Mouse (Mus musculus) right cerebral cortex, postnatal 10 days (tissue): ENCODE results near the gene Aptx.

ENCODE experiments used
- DNase-seq, 2 experiments: peaks; one replicate each; pipeline ENCODE4 v3.0.0; 2021; ENCODE audit warnings: low spot score in 2 of 2

Aptx gene

DNA sequence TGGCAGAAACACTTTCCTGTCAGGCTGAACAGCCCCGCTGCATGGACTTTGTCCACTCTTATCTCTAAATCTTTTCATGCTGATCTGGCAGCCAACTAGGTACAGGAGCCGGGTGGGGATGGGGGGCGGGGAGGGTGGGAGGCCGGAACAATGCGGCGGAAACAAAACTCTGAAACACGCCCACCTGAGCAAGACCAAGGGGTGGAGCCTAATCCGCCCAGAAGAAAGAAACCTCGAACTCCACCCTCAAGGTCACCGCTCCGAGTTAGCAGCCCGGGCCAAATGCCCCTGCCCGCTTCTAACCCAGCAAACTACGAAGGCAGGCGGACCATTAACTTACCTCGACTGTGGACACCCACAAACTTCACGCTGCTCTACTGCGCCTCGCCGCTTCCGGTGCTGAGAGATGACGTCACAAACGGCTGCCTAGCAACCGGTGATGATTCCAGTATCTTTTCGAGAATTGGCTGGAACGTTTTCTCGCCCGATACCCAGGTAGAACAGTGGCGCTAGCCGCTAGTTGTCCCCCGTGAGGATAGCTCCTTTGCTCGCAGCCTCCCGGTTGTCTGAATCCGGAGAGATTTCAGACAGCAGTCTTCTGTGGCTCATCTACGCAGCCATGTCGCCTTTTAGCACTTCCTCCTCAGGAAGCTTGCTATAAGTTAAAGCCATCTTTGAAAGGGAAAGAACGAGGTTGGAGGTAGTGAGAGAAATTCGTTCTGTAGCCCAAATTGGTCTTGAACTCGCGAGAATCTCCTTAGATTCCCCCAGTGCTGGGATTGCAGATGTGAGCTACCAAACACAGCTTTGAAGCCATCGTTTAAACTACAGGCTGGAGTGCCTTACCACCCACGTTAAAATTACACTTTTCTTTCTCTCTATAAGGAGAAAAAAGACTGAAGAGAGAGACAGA, at the start of gene Aptx:
Gene Aptx (minus strand): TSS at position 398 of the 913 bp plus-strand sequence.
- DNase-seq: peak; percentile 97 to 98

GRCm38 (mm10) chr4:40735351-40735750, 32.4 kb upstream of the Aptx start:
- no peak for DNase-seq

GRCm38 (mm10) chr4:40731262-40731661, 28.3 kb upstream of the Aptx start:
- DNase-seq: no peak

DNA sequence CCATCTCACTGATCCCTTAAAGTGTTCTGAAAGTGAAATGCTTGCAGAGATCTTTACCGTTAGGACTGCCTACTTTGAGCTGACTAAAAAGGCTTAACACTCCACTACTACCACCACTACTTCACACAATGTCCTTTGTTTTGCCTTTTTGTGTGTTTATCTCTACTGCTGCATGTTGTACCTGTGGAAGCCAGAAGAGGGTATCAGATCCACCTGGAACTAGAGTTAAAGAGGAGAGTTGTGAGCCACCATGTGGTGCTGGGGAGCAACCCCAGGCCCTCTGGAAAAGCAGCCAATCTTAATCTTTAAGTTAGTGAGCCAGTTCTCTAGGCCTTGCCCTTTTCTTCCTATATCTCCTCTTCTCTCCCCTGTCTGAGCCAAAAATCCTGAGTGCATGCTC, 24.3 kb upstream of the Aptx start:
- DNase-seq: no peak

GRCm38 (mm10) chr4:40725554-40725953, 22.6 kb upstream of the Aptx start:
- DNase-seq: no peak

DNA sequence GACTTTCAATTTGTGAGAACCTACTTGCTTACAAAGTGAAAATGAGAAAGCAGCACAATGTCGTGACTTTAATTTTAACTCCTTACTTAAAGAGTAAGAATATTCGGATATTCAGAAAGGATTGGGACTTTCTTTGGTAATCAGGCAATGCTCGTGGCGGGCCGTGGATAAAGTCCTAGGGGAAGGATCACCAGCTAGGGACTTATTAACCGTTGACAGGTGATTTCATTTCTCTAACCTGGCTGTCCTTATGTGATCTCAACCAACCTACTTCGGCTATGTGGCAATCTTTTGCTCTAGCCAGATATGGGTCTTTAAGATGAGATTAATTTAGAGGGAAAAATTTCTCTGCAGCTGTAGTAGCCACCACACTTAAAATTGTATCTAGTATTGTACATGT, 22.1 kb upstream of the Aptx start:
- DNase-seq: no peak

DNA sequence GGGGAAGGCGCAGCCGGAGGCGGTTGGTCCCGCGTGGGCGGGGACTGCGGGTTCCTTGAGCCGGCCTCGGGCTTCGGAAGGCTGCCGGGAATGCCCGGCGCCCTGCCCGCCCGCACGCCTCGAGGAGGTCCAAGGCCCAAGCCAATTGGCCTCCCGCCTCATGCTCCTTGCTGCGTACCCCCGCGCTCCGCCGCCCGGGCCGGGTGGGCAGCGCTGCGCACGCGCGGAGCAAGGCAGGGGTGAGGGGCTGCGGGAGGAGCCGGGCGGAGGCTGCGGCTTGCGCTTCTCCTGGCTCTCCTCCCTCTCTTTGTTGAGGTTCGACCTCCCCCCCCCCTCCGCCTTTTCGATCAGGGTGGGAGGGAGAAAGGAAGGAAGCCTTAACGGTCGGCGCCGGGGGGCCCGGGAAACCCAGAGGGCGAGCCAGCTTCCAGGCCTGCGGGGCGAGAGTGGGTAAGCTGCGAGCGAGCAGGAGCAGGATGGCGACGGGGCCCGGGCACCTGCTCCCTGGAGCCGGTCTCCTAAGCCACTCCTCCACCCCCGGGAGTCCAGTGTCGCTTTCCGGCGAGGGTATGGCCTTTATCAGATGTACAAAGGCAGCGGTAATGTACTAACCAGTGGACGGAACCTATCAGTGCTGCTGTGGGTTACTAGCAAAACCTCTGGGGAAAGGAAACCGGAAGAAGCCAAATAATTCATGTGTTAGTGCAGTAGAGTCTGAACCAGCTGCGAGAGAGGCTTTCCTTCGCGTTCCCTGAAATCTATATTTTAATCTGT, 19.9 kb upstream of the Aptx start:
- DNase-seq: peak; percentile 90 to 91

DNA sequence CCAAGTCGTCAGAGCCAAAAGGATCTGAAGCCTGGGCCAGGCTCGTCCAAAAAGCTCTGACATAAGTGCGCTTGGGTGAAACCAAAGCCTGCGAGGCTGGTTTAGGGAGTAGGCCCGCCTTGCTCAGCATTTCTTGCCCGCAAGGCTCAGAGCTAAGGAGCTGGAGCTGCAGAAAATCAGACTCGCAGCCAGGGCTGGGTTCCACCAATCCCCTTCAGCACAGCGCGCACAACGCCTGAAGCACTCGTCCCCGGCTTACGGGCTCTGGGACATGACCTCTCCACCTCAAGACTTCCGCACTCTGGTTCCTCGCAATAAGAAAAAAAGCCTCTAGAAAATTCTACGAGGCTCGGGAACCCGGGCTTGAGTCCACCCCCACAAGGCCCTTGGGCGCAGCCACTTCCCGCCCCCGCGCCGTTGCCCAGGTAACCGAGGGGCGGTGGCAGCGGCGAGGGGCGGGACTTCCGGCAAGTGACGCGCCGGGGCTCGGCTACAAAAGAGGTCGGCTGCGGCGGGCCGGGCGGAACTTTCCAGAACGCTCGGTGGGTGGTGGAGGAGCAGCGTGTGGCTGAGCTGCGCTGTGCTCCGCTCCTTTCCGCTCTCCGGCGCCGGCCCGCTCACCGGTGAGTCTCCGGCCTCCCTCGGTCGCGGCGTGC, 19.1 kb upstream of the Aptx start, which contains the start of gene Dnaja1:
Gene Dnaja1 (plus strand): TSS at position 140 of the 656 bp plus-strand sequence.
- peak; percentile 97 to 98 for DNase-seq

GRCm38 (mm10) chr4:40720910-40721309, 17.9 kb upstream of the Aptx start:
- no peak for DNase-seq

DNA sequence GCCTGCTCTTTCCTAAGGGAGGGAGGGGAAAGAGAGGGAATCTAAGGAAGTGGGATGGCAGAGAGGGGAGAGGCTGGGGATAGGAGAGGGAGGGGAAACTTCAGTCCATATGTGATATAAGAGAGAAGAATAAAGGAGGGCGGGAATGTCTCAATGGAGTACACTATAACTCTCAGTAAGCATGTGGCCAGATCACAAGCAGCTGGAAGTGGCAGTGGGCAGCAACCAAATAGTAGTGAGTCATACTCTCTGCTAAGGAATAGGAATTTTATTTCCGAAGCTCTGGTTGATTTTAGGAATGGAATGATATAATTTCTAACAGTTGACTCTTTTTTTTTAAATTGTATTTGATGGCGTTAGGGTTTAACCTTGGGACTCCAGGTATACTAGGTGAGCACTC, 14.1 kb upstream of the Aptx start:
- no peak for DNase-seq

GRCm38 (mm10) chr4:40703710-40704275, 799 bp upstream of the Aptx start:
- no peak for DNase-seq

DNA sequence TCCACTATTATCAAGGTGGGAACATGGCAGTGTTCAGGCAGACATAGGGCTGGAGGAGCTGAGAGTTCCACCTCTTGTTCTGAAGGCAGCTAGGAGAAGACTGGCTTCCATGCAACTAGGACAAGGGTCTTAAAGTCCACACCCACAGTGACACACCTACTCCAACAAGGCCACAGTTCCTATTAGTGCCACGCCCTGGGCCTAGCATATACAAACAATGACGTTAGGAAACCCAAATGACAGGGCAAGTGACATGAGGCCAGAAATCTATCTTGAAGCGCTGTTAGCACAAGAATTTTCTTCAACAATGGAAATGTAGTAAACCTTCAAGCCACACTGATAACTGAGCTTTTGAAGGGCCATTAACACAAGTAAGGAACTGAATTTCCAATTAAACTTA, 1.2 kb downstream of the Aptx start:
- DNase-seq: no peak

GRCm38 (mm10) chr4:40700216-40700615, 2.8 kb downstream of the Aptx start:
- no peak for DNase-seq

DNA sequence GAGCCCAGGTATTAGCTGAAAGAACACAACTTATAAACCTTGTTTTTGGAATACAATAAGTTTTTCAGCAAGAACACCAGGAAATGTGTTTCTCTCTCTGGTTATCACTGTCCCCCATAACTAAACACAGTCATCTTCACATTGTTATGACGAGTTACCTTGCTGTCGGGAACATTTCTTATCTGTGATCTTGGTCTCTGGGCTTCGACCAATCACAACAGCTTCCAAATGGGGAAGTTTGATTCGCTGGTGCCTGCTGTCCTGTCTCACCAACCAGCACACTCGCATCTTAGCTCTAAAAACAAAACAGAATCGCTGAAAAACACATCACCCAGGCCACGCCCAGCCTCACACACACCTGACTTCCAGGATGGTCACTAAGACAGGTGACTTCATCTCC, 5.9 kb downstream of the Aptx start:
- DNase-seq: no peak

DNA sequence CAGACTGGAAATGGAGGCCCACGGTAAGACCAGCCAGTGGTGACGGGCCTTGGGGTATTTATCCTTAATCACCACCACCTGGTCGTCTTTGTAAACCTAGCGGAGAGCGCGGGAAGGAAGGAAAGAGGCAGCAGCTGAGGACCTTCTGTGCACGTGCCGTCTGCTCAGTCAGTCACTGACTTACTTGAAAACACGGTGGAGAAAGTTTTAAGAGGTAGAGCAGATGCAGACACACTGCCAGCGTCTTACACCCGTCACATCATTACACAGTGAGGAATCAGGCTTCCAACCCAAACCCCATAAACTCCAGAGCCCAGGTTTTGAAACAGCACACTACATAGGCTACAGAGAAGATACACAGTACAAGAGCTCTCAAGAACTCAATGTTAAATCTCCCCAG, 11.9 kb downstream of the Aptx start:
- no peak for DNase-seq

GRCm38 (mm10) chr4:40683306-40683705, 19.7 kb downstream of the Aptx start:
- no peak for DNase-seq

GRCm38 (mm10) chr4:40682359-40682758, 20.6 kb downstream of the Aptx start:
- DNase-seq: no peak

GRCm38 (mm10) chr4:40681908-40682307, 21.1 kb downstream of the Aptx start:
- peak; percentile 76 to 85 for DNase-seq

GRCm38 (mm10) chr4:40680250-40680860, 22.6 kb downstream of the Aptx start:
- no peak for DNase-seq

GRCm38 (mm10) chr4:40677132-40677531, 25.9 kb downstream of the Aptx start:
- peak; percentile 72 for DNase-seq

- no peak for DNase-seq
Observed at GRCm38 (mm10) chr4:40676338-40676737, 26.7 kb downstream of the Aptx start.
